Mouse (Mus musculus): ENCODE data around the gene Sipa1l1.

- no peak for TF ChIP-seq CTCF (conservative IDR thresholded peaks at IDR 0.05; ENCODE audit: insufficient read depth, insufficient read length, low read depth, low read length)
- no peak for TF ChIP-seq POLR2A (IDR thresholded peaks at IDR 0.05; ENCODE audit: low read depth, low read length)
These were observed 152.3 kb downstream of the Sipa1l1 start for GRCm38 (mm10) chr12:82321397-82321796.

Measured in kidney, adult 2 months (tissue).